8 mouse cellular contexts compared by ENCODE assay signal in genomic region chr14:105802529-105803280, GRCm38 (mm10).
DNase-seq lines count a peak whose midpoint lies in the region; ATAC-seq and TF ChIP-seq lines count a peak whose summit lies in the region.

No protein-coding gene starts in this region.

- no peak for TF ChIP-seq CTCF in heart, postnatal 0 days (IDR thresholded peaks at IDR 0.05; ENCODE audit: low read depth)

- 5% methylated on average over 18 of the region's 18 CpGs for WGBS in heart, postnatal 0 days

- H3K27me3 ChIP-seq in heart, postnatal 0 days (ENCODE audit: control insufficient read depth, insufficient read depth, low read length): no peaks in the 10 kb centered on the region
- no peaks in the 10 kb centered on the region for H3K27me3 ChIP-seq in megakaryocyte, embryonic 14.5 days (replicated peaks)

- peaks cover 12% of the 10 kb centered on the region for H3K4me1 ChIP-seq in heart, postnatal 0 days (ENCODE audit: control insufficient read depth, insufficient read depth)
- H3K4me1 ChIP-seq in megakaryocyte, embryonic 14.5 days: peaks cover 46% of the 10 kb centered on the region

- intact Hi-C loops in left cerebral cortex, postnatal 14 days (cut with DNase I): no loop called here

- peak; percentile 27 for DNase-seq in embryo, embryonic 10 days (ENCODE audit: low spot score)
- no peak for DNase-seq in embryo, embryonic 10.5 days (ENCODE audit: low spot score)
- DNase-seq in heart, postnatal 0 days (ENCODE audit: low spot score): peak; percentile 27
- DNase-seq in kidney, postnatal 36 days: peak; percentile 55 to 75
- DNase-seq in thymus, postnatal 14 days: peak; percentile 38
- no peak for DNase-seq in frontal cortex, postnatal 36 days (ENCODE audit: low spot score in 2 of 2)
- no peak for DNase-seq in left cerebral cortex, postnatal 14 days (ENCODE audit: low spot score in 2 of 2)

- ATAC-seq in heart, postnatal 0 days (ENCODE audit: insufficient read depth, low read depth): no peak

- H3K4me2 ChIP-seq in heart, postnatal 0 days (ENCODE audit: low read depth, low read length): peak overlapping the region; percentile 68

- H3K9me3 ChIP-seq in heart, postnatal 0 days (replicated peaks; ENCODE audit: control insufficient read depth, low read length): no peaks in the 10 kb centered on the region
- no peaks in the 10 kb centered on the region for H3K9me3 ChIP-seq in megakaryocyte, embryonic 14.5 days

- no peak overlapping the region for H3K27ac ChIP-seq in heart, postnatal 0 days (ENCODE audit: low read depth)

- TF ChIP-seq EP300 in heart, postnatal 0 days (IDR thresholded peaks at IDR 0.05; ENCODE audit: low read depth): no peak

- peak overlapping the region; percentile 33 for H3K4me3 ChIP-seq in heart, postnatal 0 days (ENCODE audit: low read depth, low read length)
- H3K4me3 ChIP-seq in megakaryocyte, embryonic 14.5 days (replicated peaks): peak overlapping the region; percentile 82

- no peaks in the 10 kb centered on the region for H3K36me3 ChIP-seq in heart, postnatal 0 days (replicated peaks; ENCODE audit: control insufficient read depth, insufficient read depth, low read length)
- no peaks in the 10 kb centered on the region for H3K36me3 ChIP-seq in megakaryocyte, embryonic 14.5 days (replicated peaks; ENCODE audit: low read length)

- H3K9ac ChIP-seq in heart, postnatal 0 days (replicated peaks; ENCODE audit: low read depth, low read length): peak overlapping the region; percentile 41; the same call in 1 of the 2 replicates

Comparison
In these comparisons a context has a peak if more than half of its experiments do, and no peak if none do; other contexts are left out.
1. DNase-seq: peak in embryo, embryonic 10 days (single experiment), heart, postnatal 0 days (single experiment), kidney, postnatal 36 days (2 of 2) and thymus, postnatal 14 days (single experiment); none in embryo, embryonic 10.5 days (single experiment), frontal cortex, postnatal 36 days (0 of 2) and left cerebral cortex, postnatal 14 days (0 of 2).